Mouse (Mus musculus): ENCODE measurements around the gene Grin3b.

Gene Grin3b

GRCm38 (mm10) chr10:80011740-80012139, 41.2 kb downstream of the Grin3b start:
- no peak for TF ChIP-seq GATA4 (IDR thresholded peaks at IDR 0.05; ENCODE audit: insufficient replicate concordance, low read length)

DNA sequence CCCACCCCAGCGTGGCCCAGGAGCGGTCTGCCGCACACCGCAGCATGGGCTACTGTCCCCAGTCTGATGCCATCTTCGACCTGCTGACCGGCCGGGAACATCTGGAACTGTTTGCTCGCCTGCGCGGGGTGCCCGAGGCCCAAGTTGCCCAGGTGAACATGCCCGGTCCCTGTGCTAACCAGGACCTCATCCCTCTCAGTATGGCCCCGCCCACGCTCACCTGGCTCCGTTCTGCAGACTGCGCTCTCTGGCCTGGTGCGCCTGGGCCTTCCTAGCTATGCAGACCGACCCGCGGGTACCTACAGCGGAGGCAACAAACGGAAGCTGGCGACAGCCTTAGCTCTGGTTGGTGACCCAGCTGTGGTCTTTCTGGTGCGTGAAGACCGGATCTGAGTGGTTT, 43.1 kb downstream of the Grin3b start:
- no peak for TF ChIP-seq GATA4 (IDR thresholded peaks at IDR 0.05; ENCODE audit: insufficient replicate concordance, low read length)

GRCm38 (mm10) chr10:80014484-80015290, 44.2 kb downstream of the Grin3b start:
- TF ChIP-seq GATA4 (IDR thresholded peaks at IDR 0.05; ENCODE audit: insufficient replicate concordance, low read length) = no peak

GRCm38 (mm10) chr10:80015583-80015982, 45.1 kb downstream of the Grin3b start:
- no peak for TF ChIP-seq GATA4 (IDR thresholded peaks at IDR 0.05; ENCODE audit: insufficient replicate concordance, low read length)

- TF ChIP-seq GATA4 (IDR thresholded peaks at IDR 0.05; ENCODE audit: insufficient replicate concordance, low read length) = no peak
These were observed 46.0 kb downstream of the Grin3b start, which contains the start of gene Arhgap45 for GRCm38 (mm10) chr10:80016511-80016910. Gene Arhgap45 (plus strand): TSS chr10:80016653.

DNA sequence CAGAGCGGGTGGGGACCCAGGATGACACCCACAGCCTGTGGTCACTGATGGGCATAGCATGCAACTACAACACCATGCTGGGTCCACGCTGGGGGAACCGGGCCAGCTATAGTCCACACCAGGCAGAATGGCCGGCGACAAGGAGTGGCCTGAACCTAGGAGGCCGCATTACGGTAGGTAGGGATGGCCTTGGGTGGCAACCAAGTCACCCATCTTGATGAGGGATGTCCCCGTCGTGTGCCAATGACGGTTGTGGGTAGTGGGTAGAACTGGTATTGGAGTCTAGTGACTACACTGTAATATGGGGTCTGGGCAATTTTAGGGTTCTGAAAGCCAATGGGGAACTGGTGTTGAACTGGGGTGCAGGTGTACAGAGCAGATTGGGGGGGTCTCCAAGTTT, 46.4 kb downstream of the Grin3b start:
- no peak for TF ChIP-seq GATA4 (IDR thresholded peaks at IDR 0.05; ENCODE audit: insufficient replicate concordance, low read length)

GRCm38 (mm10) chr10:80017361-80017760, 46.8 kb downstream of the Grin3b start:
- TF ChIP-seq GATA4 (IDR thresholded peaks at IDR 0.05; ENCODE audit: insufficient replicate concordance, low read length) = no peak

DNA sequence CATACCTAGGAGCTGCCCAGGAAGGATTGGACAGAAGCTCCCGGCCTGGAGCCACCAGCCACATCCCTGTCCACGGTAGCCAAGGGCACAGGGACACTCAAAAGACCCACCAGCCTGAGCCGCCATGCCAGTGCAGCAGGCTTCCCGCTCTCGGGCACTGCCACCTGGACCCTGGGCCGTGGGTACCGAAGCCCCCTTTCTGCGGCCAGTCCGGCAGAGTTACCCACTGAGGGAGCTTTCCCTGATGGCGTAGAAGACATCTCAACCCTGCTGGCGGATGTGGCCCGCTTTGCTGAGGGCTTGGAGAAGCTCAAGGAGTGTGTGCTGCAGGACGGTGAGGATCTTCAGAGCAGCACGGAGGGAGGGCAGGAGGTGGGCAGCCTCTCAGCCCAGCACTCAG, 47.3 kb downstream of the Grin3b start:
- TF ChIP-seq GATA4 (IDR thresholded peaks at IDR 0.05; ENCODE audit: insufficient replicate concordance, low read length) = no peak

DNA sequence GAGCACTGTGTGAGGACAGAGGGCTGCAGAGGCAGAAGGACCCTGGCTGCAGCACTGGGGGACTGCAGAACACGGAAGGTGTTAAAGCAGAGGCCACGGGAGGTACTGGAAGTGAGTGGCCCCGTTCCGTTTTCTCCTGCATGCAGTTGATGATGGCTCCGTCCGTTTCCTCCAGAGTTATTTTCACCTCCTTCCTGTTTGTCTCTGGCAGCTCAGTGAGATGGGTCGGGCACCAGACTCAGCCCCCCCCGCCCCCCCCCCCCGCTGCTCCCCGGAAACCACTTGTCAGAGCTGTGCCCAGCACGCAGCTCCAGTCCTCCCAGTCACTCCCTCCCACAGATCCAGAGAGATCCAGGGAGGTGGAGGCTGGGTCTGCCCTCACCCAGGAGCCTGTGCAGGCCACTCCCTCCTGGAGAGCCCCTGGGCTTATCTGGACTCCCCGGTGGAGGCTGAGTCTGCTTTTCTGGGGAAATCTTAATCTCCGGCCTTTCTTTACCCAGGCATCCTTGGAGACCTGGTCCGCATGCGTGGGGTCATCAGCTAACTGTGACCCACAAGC, 48.3 kb downstream of the Grin3b start:
- TF ChIP-seq GATA4 (IDR thresholded peaks at IDR 0.05; ENCODE audit: insufficient replicate concordance, low read length) = peak; percentile 81; the same call in 1 of the 2 replicates

- no peak for TF ChIP-seq GATA4 (IDR thresholded peaks at IDR 0.05; ENCODE audit: insufficient replicate concordance, low read length)
These were observed 49.1 kb downstream of the Grin3b start for GRCm38 (mm10) chr10:80019471-80020131.

DNA sequence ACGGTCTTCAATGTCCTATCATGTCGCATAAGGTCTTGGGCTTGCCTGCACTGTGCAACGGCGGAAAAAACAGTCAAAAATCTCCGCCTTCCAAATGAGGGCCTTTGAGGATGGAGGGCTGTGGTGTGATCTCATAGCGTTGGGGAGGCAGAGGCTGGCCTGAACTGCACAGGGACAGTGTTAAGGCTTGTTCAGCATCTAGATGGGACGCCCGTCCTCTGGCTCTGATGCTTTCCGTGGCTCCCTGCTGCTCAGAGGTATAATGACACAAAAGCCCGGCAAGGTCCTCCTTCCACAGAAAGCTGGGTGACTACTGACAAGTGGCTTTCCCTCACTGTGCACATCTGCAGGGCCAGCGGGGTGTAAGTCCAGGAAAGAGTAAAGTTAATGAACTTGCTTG, 49.7 kb downstream of the Grin3b start:
- TF ChIP-seq GATA4 (IDR thresholded peaks at IDR 0.05; ENCODE audit: insufficient replicate concordance, low read length) = no peak

- no peak for TF ChIP-seq GATA4 (IDR thresholded peaks at IDR 0.05; ENCODE audit: insufficient replicate concordance, low read length)
These were observed 50.2 kb downstream of the Grin3b start for GRCm38 (mm10) chr10:80020603-80021319.

DNA sequence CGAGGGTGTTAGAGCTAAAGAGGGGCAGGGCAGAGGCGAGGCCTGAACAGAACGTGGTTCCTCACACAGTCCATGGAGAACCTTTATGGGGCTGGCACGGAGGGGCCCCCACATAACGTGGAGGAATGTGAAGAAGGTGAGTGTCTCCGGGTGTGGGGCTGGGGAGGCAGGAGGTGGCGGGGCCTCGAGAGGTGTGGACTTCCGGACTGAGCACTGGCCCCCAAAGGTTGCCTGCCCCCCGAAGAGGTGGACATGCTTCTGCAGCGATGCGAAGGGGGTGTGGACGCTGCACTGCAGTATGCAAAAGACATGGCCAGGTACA, 50.8 kb downstream of the Grin3b start:
- TF ChIP-seq GATA4 (IDR thresholded peaks at IDR 0.05; ENCODE audit: insufficient replicate concordance, low read length) = no peak

GRCm38 (mm10) chr10:80022164-80022563, 51.6 kb downstream of the Grin3b start:
- no peak for TF ChIP-seq GATA4 (IDR thresholded peaks at IDR 0.05; ENCODE audit: insufficient replicate concordance, low read length)

GRCm38 (mm10) chr10:80022806-80023205, 52.3 kb downstream of the Grin3b start:
- TF ChIP-seq GATA4 (IDR thresholded peaks at IDR 0.05; ENCODE audit: insufficient replicate concordance, low read length) = no peak

GRCm38 (mm10) chr10:80023758-80024157, 53.2 kb downstream of the Grin3b start:
- no peak for TF ChIP-seq GATA4 (IDR thresholded peaks at IDR 0.05; ENCODE audit: insufficient replicate concordance, low read length)
